Mouse (Mus musculus): ENCODE results near the gene Igdcc3. TPM values are rescaled to one million over a fixed set of nuclear protein-coding genes. Genes with fewer than 3 reads are reported as not detected.

Gene Igdcc3
- polyA plus RNA-seq, 1 experiment from 2014 or later, result 0.88 TPM

- WGBS, result 5% methylated on average over 9 of the region's 9 CpGs
- H3K4me3 ChIP-seq, result peak overlapping the region; percentile 32
- peak overlapping the region; percentile 55 for H3K4me2 ChIP-seq
- H3K4me1 ChIP-seq, result peaks cover 52% of the 10 kb centered on the region
- ATAC-seq (ENCODE audit: extremely low read depth, insufficient number of reproducible peaks, low FRiP score, low TSS enrichment), result peak; percentile 69; the same call in 1 of the 2 replicates
- H3K27ac ChIP-seq (replicated peaks), result peak overlapping the region; percentile 93
- peak overlapping the region; percentile 78 for H3K9ac ChIP-seq
- no peaks in the 10 kb centered on the region for H3K36me3 ChIP-seq
- no peaks in the 10 kb centered on the region for H3K9me3 ChIP-seq
- no peaks in the 10 kb centered on the region for H3K27me3 ChIP-seq (replicated peaks)
These were observed 55.2 kb downstream of the Igdcc3 start for GRCm38 (mm10) chr9:65195982-65196737.

- peak overlapping the region; percentile 78 for H3K9ac ChIP-seq
- 13% methylated on average over 26 of the region's 26 CpGs for WGBS
- peak; percentile 65; the same call in 1 of the 2 replicates for ATAC-seq (ENCODE audit: extremely low read depth, insufficient number of reproducible peaks, low FRiP score, low TSS enrichment)
- peak overlapping the region; percentile 55 for H3K4me2 ChIP-seq
- peak overlapping the region; percentile 32 for H3K4me3 ChIP-seq
- peaks cover 44% of the 10 kb centered on the region for H3K4me1 ChIP-seq
- no peaks in the 10 kb centered on the region for H3K36me3 ChIP-seq
- peak overlapping the region; percentile 93 for H3K27ac ChIP-seq (replicated peaks)
- no peaks in the 10 kb centered on the region for H3K27me3 ChIP-seq (replicated peaks)
- H3K9me3 ChIP-seq, result no peaks in the 10 kb centered on the region
These were observed 56.0 kb downstream of the Igdcc3 start for GRCm38 (mm10) chr9:65196738-65197569.

GRCm38 (mm10) chr9:65197826-65198225, 56.8 kb downstream of the Igdcc3 start:
- no peak overlapping the region for H3K9ac ChIP-seq
- H3K4me3 ChIP-seq, result no peak overlapping the region
- H3K27me3 ChIP-seq (replicated peaks), result no peaks in the 10 kb centered on the region
- no peaks in the 10 kb centered on the region for H3K36me3 ChIP-seq
- no peak; the same call in 1 of the 2 replicates for ATAC-seq (ENCODE audit: extremely low read depth, insufficient number of reproducible peaks, low FRiP score, low TSS enrichment)
- no peak overlapping the region for H3K4me2 ChIP-seq
- 74% methylated on average over 6 of the region's 6 CpGs for WGBS
- peaks cover 40% of the 10 kb centered on the region for H3K4me1 ChIP-seq
- no peaks in the 10 kb centered on the region for H3K9me3 ChIP-seq
- no peak overlapping the region for H3K27ac ChIP-seq (replicated peaks)

- no peak overlapping the region for H3K4me2 ChIP-seq
These were observed 58.7 kb downstream of the Igdcc3 start for GRCm38 (mm10) chr9:65199723-65200122.

GRCm38 (mm10) chr9:65200606-65201005, 59.6 kb downstream of the Igdcc3 start:
- Histone ChIP-seq H3K4me2 (no peak overlapping the region), H3K4me3 (no peak overlapping the region), H3K4me1 (peaks cover 24% of the 10 kb centered on the region), H3K9ac (no peak overlapping the region), H3K36me3 (no peaks in the 10 kb centered on the region), H3K27me3 (replicated peaks) (no peaks in the 10 kb centered on the region), H3K9me3 (no peaks in the 10 kb centered on the region), H3K27ac (replicated peaks) (peak overlapping the region; percentile 33)
- ATAC-seq (ENCODE audit: extremely low read depth, insufficient number of reproducible peaks, low FRiP score, low TSS enrichment), result no peak
- 74% methylated on average over 1 of the region's 1 CpGs for WGBS

More at GRCm38 (mm10) chr9:65199723-65200122, 58.7 kb downstream of the Igdcc3 start:
- Histone ChIP-seq H3K27me3 (replicated peaks) (no peaks in the 10 kb centered on the region), H3K9ac (peak overlapping the region; percentile 20; the same call in 1 of the 2 replicates), H3K36me3 (no peaks in the 10 kb centered on the region), H3K4me1 (peaks cover 33% of the 10 kb centered on the region), H3K4me3 (no peak overlapping the region), H3K27ac (replicated peaks) (peak overlapping the region; percentile 33), H3K9me3 (no peaks in the 10 kb centered on the region)
- ATAC-seq (ENCODE audit: extremely low read depth, insufficient number of reproducible peaks, low FRiP score, low TSS enrichment), result no peak
- WGBS, result 49% methylated on average over 7 of the region's 7 CpGs

- Histone ChIP-seq H3K27ac (replicated peaks) (peak overlapping the region; percentile 69), H3K4me1 (peaks cover 20% of the 10 kb centered on the region), H3K36me3 (no peaks in the 10 kb centered on the region), H3K9me3 (no peaks in the 10 kb centered on the region), H3K4me3 (no peak overlapping the region), H3K4me2 (no peak overlapping the region), H3K27me3 (replicated peaks) (no peaks in the 10 kb centered on the region), H3K9ac (no peak overlapping the region)
- WGBS, result 36% methylated on average over 3 of the region's 3 CpGs
- no peak for ATAC-seq (ENCODE audit: extremely low read depth, insufficient number of reproducible peaks, low FRiP score, low TSS enrichment)
These were observed 60.0 kb downstream of the Igdcc3 start for GRCm38 (mm10) chr9:65201021-65201380.

- H3K4me2 ChIP-seq, result peak overlapping the region; percentile 77
- H3K4me3 ChIP-seq, result peak overlapping the region; percentile 54
- H3K4me1 ChIP-seq, result peaks cover 17% of the 10 kb centered on the region
- no peaks in the 10 kb centered on the region for H3K36me3 ChIP-seq
- H3K9ac ChIP-seq, result peak overlapping the region; percentile 84
- no peaks in the 10 kb centered on the region for H3K9me3 ChIP-seq
- no peaks in the 10 kb centered on the region for H3K27me3 ChIP-seq (replicated peaks)
- WGBS, result 2% methylated on average over 18 of the region's 18 CpGs
- H3K27ac ChIP-seq (replicated peaks), result peak overlapping the region; percentile 69
- peak; percentile 87 for ATAC-seq (ENCODE audit: extremely low read depth, insufficient number of reproducible peaks, low FRiP score, low TSS enrichment)
These were observed 60.6 kb downstream of the Igdcc3 start for GRCm38 (mm10) chr9:65201381-65202164.

- 25% methylated on average over 11 of the region's 11 CpGs for WGBS
- ATAC-seq (ENCODE audit: extremely low read depth, insufficient number of reproducible peaks, low FRiP score, low TSS enrichment), result no peak
- Histone ChIP-seq H3K27ac (replicated peaks) (peak overlapping the region; percentile 69), H3K4me3 (peak overlapping the region; percentile 54), H3K9ac (peak overlapping the region; percentile 84), H3K27me3 (replicated peaks) (no peaks in the 10 kb centered on the region), H3K4me1 (peaks cover 13% of the 10 kb centered on the region), H3K36me3 (no peaks in the 10 kb centered on the region), H3K4me2 (peak overlapping the region; percentile 77), H3K9me3 (peaks cover 4% of the 10 kb centered on the region; the same call in 1 of the 2 replicates)
These were observed 61.3 kb downstream of the Igdcc3 start for GRCm38 (mm10) chr9:65202165-65202754.

- 58% methylated on average over 11 of the region's 11 CpGs for WGBS
- H3K27ac ChIP-seq (replicated peaks), result no peak overlapping the region
- H3K9ac ChIP-seq, result no peak overlapping the region
- H3K4me2 ChIP-seq, result no peak overlapping the region
- H3K4me3 ChIP-seq, result no peak overlapping the region
- ATAC-seq (ENCODE audit: extremely low read depth, insufficient number of reproducible peaks, low FRiP score, low TSS enrichment), result no peak
- no peaks in the 10 kb centered on the region for H3K36me3 ChIP-seq
- no peaks in the 10 kb centered on the region for H3K27me3 ChIP-seq (replicated peaks)
- peaks cover 11% of the 10 kb centered on the region; the same call in 1 of the 2 replicates for H3K9me3 ChIP-seq
- H3K4me1 ChIP-seq, result 0 out of 2 replicates have a peak, but pooled peaks cover 1% of the 10 kb centered on the region
These were observed 64.2 kb downstream of the Igdcc3 start for GRCm38 (mm10) chr9:65205049-65205815.

All from heart, embryonic 13.5 days (tissue).